Mouse (Mus musculus) hindbrain, embryonic 13.5 days (tissue): ENCODE data around the gene Pex26. TPM values are rescaled to one million over a fixed set of nuclear protein-coding genes. Genes with fewer than 3 reads are reported as not detected.

Experiments
- ATAC-seq: fragments of 200-750 bp; cut with Nextera tagmentation; 2 replicates; pipeline ENCODE4 v1.8.0; 2017; ENCODE audit warnings: moderate TSS enrichment; ENCODE audit not compliant: low FRiP score
- H3K27ac ChIP-seq: fragments of 300-500 bp; sonication (generic); 2 replicates; pipeline ENCODE4 v1.5.1; 2015; ENCODE audit warnings: inconsistent platforms, mild to moderate bottlenecking, moderate library complexity
- H3K27me3 ChIP-seq: fragments of 300-500 bp; sonication (generic); 2 replicates; pipeline ENCODE4 v1.6.1; 2015; ENCODE audit warnings: mild to moderate bottlenecking, inconsistent platforms
- H3K36me3 ChIP-seq: fragments of 300-500 bp; sonication (generic); 2 replicates; pipeline ENCODE4 v1.6.1; 2015; ENCODE audit warnings: mild to moderate bottlenecking, inconsistent platforms
- H3K4me1 ChIP-seq: fragments of 300-500 bp; sonication (generic); replicated peaks from 2 replicates; pipeline ENCODE4 v1.6.1; 2015; ENCODE audit warnings: inconsistent platforms
- H3K4me2 ChIP-seq: fragments of 300-500 bp; sonication (generic); 2 replicates; pipeline ENCODE4 v1.6.1; 2015; ENCODE audit warnings: inconsistent platforms, mild to moderate bottlenecking, moderate library complexity
- H3K4me3 ChIP-seq: fragments of 300-500 bp; sonication (generic); 2 replicates; pipeline ENCODE4 v1.5.1; 2015; ENCODE audit warnings: mild to moderate bottlenecking, inconsistent platforms
- H3K9ac ChIP-seq: fragments of 300-500 bp; sonication (generic); 2 replicates; pipeline ENCODE4 v1.6.1; 2015; ENCODE audit warnings: mild to moderate bottlenecking, inconsistent platforms
- H3K9me3 ChIP-seq: fragments of 300-500 bp; sonication (generic); 2 replicates; pipeline ENCODE4 v1.6.1; 2016; ENCODE audit warnings: inconsistent platforms
- WGBS: fragments of 180-500 bp; shearing (Covaris S2); methylation state at CpG from one replicate; pipeline ENCODE4 v1.1.7; 2015; 5-methylcytosine and 5-hydroxymethylcytosine counted together
- polyA plus RNA-seq: library from polyadenylated mRNA; unstranded; fragments of >200 nt; fragmentation: Nextera tagmentation; extraction: Ambion mirVana; gene quantifications from 2 replicates; pipeline ENCODE4 v1.2.1, GENCODE M21; 2015

Pex26 gene
- polyA plus RNA-seq, 1 experiment from 2014 or later = 13.9 TPM

DNA sequence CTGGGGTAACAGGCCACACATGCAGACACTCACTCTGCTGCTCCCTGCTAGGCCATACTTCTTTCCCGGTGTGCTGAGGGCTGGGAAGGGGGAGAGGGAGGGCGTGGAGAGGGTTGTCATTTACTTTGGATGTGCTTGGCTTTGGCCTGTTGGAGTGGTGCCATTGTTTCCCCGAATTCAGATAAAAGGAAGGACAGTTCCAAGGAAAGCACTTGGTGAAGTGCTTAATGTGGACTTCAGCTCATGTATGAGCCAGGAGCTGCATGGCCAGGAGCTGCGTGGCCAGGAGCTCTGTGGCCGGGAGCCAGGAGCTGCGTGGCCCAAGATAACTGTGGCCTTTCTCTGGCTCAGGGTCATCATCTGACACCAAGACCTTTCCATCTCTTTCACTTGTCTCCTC is 12.4 kb upstream of the Pex26 start:
- no peaks in the 10 kb centered on the region for H3K36me3 ChIP-seq
- 0 out of 2 replicates have a peak, but pooled peaks cover 9% of the 10 kb centered on the region for H3K27me3 ChIP-seq
- ATAC-seq = no peak
- no peaks in the 10 kb centered on the region for H3K9me3 ChIP-seq
- no peak overlapping the region for H3K4me3 ChIP-seq
- H3K4me1 ChIP-seq = peaks cover 8% of the 10 kb centered on the region
- H3K9ac ChIP-seq = no peak overlapping the region
- no peak overlapping the region for H3K4me2 ChIP-seq
- H3K27ac ChIP-seq = no peak overlapping the region
- WGBS = 87% methylated on average over 6 of the region's 6 CpGs

- WGBS = 86% methylated on average over 5 of the region's 5 CpGs
Measured at GRCm38 (mm10) chr6:121173471-121173870, 10.0 kb upstream of the Pex26 start.

GRCm38 (mm10) chr6:121174761-121175160 is 8.7 kb upstream of the Pex26 start:
- no peak overlapping the region for H3K4me2 ChIP-seq
- no peak for ATAC-seq
- 93% methylated on average over 6 of the region's 6 CpGs for WGBS
- H3K4me3 ChIP-seq = no peak overlapping the region
- H3K9ac ChIP-seq = no peak overlapping the region
- no peaks in the 10 kb centered on the region for H3K36me3 ChIP-seq
- H3K27me3 ChIP-seq = 0 out of 2 replicates have a peak, but pooled peaks cover 6% of the 10 kb centered on the region
- H3K9me3 ChIP-seq = no peaks in the 10 kb centered on the region
- H3K4me1 ChIP-seq = peaks cover 9% of the 10 kb centered on the region
- H3K27ac ChIP-seq = no peak overlapping the region

More at GRCm38 (mm10) chr6:121173471-121173870, 10.0 kb upstream of the Pex26 start:
- no peak overlapping the region for H3K9ac ChIP-seq
- H3K4me1 ChIP-seq = peaks cover 9% of the 10 kb centered on the region
- no peak for ATAC-seq
- H3K4me2 ChIP-seq = no peak overlapping the region
- no peak overlapping the region for H3K27ac ChIP-seq
- H3K9me3 ChIP-seq = no peaks in the 10 kb centered on the region
- H3K27me3 ChIP-seq = 0 out of 2 replicates have a peak, but pooled peaks cover 6% of the 10 kb centered on the region
- no peaks in the 10 kb centered on the region for H3K36me3 ChIP-seq
- no peak overlapping the region for H3K4me3 ChIP-seq

GRCm38 (mm10) chr6:121176011-121176730 is 7.3 kb upstream of the Pex26 start:
- 0 out of 2 replicates have a peak overlapping the region, but pooled peaks have one; percentile 2 for H3K4me2 ChIP-seq
- 0 out of 2 replicates have a peak, but pooled peaks cover 6% of the 10 kb centered on the region for H3K27me3 ChIP-seq
- no peaks in the 10 kb centered on the region for H3K36me3 ChIP-seq
- no peak overlapping the region for H3K4me3 ChIP-seq
- 58% methylated on average over 14 of the region's 14 CpGs for WGBS
- ATAC-seq = 0 out of 2 replicates have a peak, but pooled peaks have one; percentile 44
- H3K4me1 ChIP-seq = peaks cover 9% of the 10 kb centered on the region
- no peak overlapping the region for H3K9ac ChIP-seq
- H3K9me3 ChIP-seq = no peaks in the 10 kb centered on the region
- H3K27ac ChIP-seq = no peak overlapping the region

DNA sequence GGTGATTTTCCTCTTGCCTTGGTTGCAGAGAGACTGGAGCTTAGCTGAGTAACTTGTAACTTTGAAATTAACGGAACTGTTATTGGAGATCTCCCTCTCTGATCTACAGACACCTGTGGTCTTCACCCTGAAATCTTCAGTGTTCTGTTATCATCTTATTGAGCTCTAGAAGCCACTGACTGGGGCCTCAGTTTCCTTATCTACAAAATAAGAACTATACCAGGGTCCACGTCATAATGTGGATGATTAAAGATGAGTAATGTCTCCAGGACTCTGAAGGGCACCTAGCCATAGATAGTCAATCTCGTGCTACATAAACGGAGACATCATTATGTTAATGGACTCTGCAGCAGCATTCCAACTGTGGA is 6.8 kb upstream of the Pex26 start:
- Histone ChIP-seq H3K36me3 (no peaks in the 10 kb centered on the region), H3K27ac (no peak overlapping the region), H3K9me3 (no peaks in the 10 kb centered on the region), H3K4me1 (peaks cover 9% of the 10 kb centered on the region), H3K27me3 (0 out of 2 replicates have a peak, but pooled peaks cover 6% of the 10 kb centered on the region), H3K9ac (no peak overlapping the region), H3K4me3 (no peak overlapping the region), H3K4me2 (no peak overlapping the region)
- 75% methylated on average over 4 of the region's 4 CpGs for WGBS
- no peak for ATAC-seq

DNA sequence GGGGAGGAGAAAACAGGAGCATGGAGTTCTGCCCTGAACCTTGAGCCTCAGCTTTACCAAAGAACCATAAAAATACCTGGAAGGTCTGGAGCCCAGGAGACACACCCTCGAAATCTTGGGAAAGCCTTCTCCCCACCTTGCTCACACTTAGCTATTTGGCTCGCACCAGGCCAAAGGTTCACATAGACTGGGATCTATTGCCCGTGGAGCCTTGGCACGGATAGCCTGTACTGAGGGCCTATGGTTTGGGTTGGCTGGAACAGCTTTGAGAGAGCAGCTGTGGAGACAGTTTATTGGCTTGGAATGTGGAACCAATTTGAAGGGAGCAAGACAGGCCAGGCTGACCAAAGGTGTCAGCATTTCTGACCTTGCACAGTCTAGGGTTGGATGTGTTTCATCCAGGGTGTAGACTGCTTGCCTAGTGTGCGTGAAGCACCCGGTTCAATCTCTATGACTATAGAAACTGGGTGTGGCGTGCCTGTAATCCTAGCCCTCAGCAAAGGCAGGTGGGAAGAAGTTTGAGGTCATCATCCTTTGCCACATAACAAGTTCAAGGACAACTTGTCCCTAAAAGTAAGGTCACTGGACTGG is 6.3 kb upstream of the Pex26 start:
- 0 out of 2 replicates have a peak, but pooled peaks cover 6% of the 10 kb centered on the region for H3K27me3 ChIP-seq
- H3K9ac ChIP-seq = no peak overlapping the region
- H3K4me1 ChIP-seq = peaks cover 9% of the 10 kb centered on the region
- no peak overlapping the region for H3K27ac ChIP-seq
- H3K4me2 ChIP-seq = no peak overlapping the region
- ATAC-seq = 0 out of 2 replicates have a peak, but pooled peaks have one; percentile 11
- WGBS = 88% methylated on average over 7 of the region's 7 CpGs
- no peaks in the 10 kb centered on the region for H3K36me3 ChIP-seq
- no peak overlapping the region for H3K4me3 ChIP-seq
- no peaks in the 10 kb centered on the region for H3K9me3 ChIP-seq

DNA sequence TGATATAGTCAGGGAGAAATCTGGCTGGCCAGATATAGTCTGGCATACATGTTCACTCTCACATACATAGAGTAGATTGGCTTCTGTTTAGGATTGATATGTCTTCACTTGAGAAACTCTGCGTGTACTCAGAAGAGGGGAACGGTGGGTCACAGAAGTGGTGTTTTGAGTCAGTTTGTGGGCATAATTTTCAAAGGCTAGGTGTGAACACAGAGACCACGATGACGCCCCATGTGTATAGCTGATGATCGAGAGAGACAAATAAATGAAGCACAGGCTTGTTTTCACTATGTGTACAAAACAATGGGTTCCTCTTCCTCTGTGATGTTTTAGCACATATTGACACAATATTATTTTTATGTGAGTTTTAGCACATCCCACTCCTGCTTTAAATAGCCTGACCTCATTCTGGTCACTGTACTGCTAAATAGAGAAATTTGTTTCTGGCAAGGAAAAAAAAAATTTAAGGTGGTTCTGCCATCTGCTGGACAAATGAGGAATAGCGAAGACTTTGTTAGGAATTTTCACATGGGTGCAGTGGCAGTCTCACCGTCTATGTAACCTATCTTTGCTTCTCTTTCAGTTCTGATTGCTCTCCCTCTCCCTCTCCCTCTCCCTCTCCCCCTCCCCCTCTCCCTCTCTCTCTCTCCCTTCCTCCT is 4.6 kb upstream of the Pex26 start:
- Histone ChIP-seq H3K4me1 (peaks cover 9% of the 10 kb centered on the region), H3K9me3 (no peaks in the 10 kb centered on the region), H3K4me3 (no peak overlapping the region), H3K27ac (no peak overlapping the region), H3K36me3 (no peaks in the 10 kb centered on the region), H3K27me3 (no peaks in the 10 kb centered on the region), H3K9ac (no peak overlapping the region), H3K4me2 (no peak overlapping the region)
- WGBS = 64% methylated on average over 7 of the region's 7 CpGs
- no peak for ATAC-seq

DNA sequence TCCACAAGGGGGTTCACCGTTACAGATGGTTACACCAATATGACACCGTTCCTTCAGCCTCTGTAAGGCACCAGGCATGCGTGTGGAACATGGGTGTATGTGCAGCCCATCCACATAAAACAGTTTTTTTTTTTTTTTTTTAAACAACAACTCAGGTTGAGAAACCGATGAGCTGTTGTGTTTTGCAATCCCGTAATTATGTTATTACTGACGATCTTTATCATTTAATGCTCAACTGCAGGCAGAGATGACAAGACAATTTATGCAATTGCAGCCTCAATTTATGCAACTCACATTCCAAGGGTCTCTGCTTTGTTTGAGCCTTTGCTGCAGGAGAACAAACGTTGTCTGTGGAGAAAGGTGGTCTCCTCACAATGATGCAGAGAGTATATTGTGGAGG is 3.6 kb upstream of the Pex26 start:
- Histone ChIP-seq H3K27ac (no peak overlapping the region), H3K27me3 (no peaks in the 10 kb centered on the region), H3K4me3 (no peak overlapping the region), H3K36me3 (no peaks in the 10 kb centered on the region), H3K9ac (0 out of 2 replicates have a peak overlapping the region, but pooled peaks have one; percentile 9), H3K4me2 (no peak overlapping the region), H3K9me3 (no peaks in the 10 kb centered on the region), H3K4me1 (peaks cover 18% of the 10 kb centered on the region)
- WGBS = 64% methylated on average over 7 of the region's 7 CpGs
- ATAC-seq = no peak

DNA sequence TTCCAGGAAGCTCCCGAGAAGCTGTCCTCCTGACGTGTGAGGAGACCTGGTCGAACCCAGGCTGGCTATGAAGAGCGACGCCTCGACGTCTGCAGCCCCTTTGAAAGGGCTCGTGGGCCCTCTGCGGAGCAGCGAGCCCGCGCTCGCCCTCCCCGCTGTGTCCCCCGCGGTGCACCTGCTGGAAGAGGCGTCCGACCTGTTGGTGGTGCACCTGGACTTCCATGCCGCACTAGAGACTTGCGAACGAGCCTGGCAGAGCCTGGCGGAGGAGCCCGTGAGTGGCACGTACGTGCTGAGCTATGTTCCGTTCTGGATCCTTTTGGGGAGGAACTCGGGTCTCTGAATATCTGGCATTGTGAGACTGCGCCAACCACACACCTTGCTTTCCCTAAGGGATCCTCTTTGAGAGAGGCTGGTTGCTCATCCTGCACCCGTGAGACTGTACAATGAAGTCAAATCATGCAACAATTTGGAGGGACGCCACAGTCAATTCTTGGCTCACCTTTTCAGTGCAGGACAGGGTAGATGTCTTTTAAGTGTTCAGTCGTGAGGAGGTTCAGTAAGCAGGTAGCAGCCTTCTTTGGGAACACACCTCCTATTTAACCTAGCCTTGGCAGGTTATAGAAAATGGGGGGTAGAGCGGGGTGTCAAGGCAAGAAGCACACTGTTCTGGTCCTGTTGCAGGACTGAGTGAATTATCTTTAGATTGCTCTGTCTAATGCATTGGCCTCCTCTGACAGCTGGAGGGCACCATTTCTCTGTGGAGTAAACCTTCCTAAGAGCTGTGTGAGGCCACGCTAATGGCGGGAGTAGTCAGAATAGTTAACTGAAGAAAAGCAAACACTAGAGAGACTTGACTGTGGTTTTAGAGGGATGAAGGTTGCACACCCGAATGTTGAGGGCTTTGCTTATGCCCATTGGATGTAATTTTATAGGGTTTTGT is 1.0 kb downstream of the Pex26 start:
- H3K9ac ChIP-seq = peak overlapping the region; percentile 86
- H3K4me3 ChIP-seq = peak overlapping the region; percentile 76
- H3K4me2 ChIP-seq = peak overlapping the region; percentile 95
- peaks cover 24% of the 10 kb centered on the region for H3K4me1 ChIP-seq
- no peaks in the 10 kb centered on the region for H3K9me3 ChIP-seq
- H3K27me3 ChIP-seq = no peaks in the 10 kb centered on the region
- peak; percentile 62 for ATAC-seq
- H3K27ac ChIP-seq = peak overlapping the region; percentile 93
- WGBS = 3% methylated on average over 35 of the region's 35 CpGs
- H3K36me3 ChIP-seq = peaks cover 28% of the 10 kb centered on the region

GRCm38 (mm10) chr6:121185232-121185631 is 1.8 kb downstream of the Pex26 start:
- no peak for ATAC-seq
- H3K9ac ChIP-seq = peak overlapping the region; percentile 86
- H3K27ac ChIP-seq = no peak overlapping the region
- H3K4me2 ChIP-seq = peak overlapping the region; percentile 95
- 91% methylated on average over 8 of the region's 8 CpGs for WGBS
- H3K27me3 ChIP-seq = no peaks in the 10 kb centered on the region
- no peaks in the 10 kb centered on the region for H3K9me3 ChIP-seq
- H3K4me3 ChIP-seq = peak overlapping the region; percentile 76
- H3K36me3 ChIP-seq = peaks cover 35% of the 10 kb centered on the region
- peaks cover 24% of the 10 kb centered on the region for H3K4me1 ChIP-seq

DNA sequence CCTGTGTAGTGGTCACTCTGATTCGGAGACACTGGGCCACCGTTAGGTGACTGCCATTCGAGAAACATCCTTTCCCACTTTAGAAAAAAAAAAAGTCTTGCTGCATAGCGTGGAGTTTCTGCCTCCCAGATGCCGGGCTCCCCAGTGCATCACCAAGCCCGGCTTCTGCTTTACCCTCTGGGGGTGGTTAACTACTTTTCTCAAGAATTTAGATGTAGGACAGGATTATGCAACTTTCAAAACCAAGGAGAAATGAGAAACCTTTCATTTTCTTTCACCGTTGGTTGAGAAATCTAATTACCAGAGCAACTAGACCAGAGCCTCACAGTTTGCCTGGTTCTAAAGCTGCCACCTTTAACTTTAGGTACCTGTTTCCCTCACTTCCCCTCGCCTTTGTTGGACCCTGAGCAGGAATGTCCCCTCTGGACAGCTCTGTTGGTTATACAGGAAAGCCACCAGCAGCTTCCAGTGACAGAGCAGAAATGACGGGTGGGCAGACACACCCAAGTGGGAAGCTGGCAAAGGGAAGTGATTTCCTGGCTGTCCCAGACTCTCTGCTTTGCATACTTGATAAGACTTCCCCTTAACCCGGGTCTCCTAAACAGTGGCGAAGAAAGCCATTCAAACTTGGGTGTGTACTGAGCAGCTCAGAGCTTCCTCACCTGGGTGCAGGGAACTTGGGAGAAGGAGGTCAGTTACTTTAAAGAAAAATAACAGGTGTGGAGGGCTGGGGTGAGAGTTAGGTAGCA is 8.0 kb downstream of the Pex26 start:
- no peak for ATAC-seq
- no peaks in the 10 kb centered on the region for H3K9me3 ChIP-seq
- no peaks in the 10 kb centered on the region for H3K27me3 ChIP-seq
- H3K4me2 ChIP-seq = no peak overlapping the region
- no peak overlapping the region for H3K4me3 ChIP-seq
- H3K4me1 ChIP-seq = no peaks in the 10 kb centered on the region
- H3K27ac ChIP-seq = no peak overlapping the region
- no peak overlapping the region for H3K9ac ChIP-seq
- peaks cover 91% of the 10 kb centered on the region for H3K36me3 ChIP-seq
- WGBS = 86% methylated on average over 11 of the region's 11 CpGs
